Mouse (Mus musculus) neural tube, embryonic 14.5 days (tissue): ENCODE measurements around the gene Scly. TPM values are rescaled to one million over a fixed set of nuclear protein-coding genes. Genes with fewer than 3 reads are reported as not detected.

Experiments used
- ATAC-seq: fragments of 200-750 bp; cut with Nextera tagmentation; 2 replicates; pipeline ENCODE4 v1.8.0; 2017; ENCODE audit warnings: low read depth, mild to moderate bottlenecking, moderate TSS enrichment, moderate library complexity
- H3K27ac ChIP-seq: fragments of 300-500 bp; sonication (generic); 2 replicates; pipeline ENCODE4 v1.5.1; 2014; ENCODE audit warnings: low read depth, mild to moderate bottlenecking, control low read depth, low read length, moderate library complexity, mixed read lengths
- H3K27me3 ChIP-seq: fragments of 300-500 bp; sonication (generic); 2 replicates; pipeline ENCODE4 v1.6.1; 2014; ENCODE audit warnings: low read length; ENCODE audit not compliant: control insufficient read depth, insufficient read depth
- H3K36me3 ChIP-seq: fragments of 300-500 bp; sonication (generic); 2 replicates; pipeline ENCODE4 v1.6.1; 2014; ENCODE audit warnings: low read length, mixed read lengths; ENCODE audit not compliant: control insufficient read depth, insufficient read depth
- H3K4me1 ChIP-seq: fragments of 300-500 bp; sonication (generic); 2 replicates; pipeline ENCODE4 v1.6.1; 2014; ENCODE audit warnings: low read length; ENCODE audit not compliant: control insufficient read depth, insufficient read depth
- H3K4me2 ChIP-seq: fragments of 300-500 bp; sonication (generic); 2 replicates; pipeline ENCODE4 v1.6.1; 2014; ENCODE audit warnings: mild to moderate bottlenecking, low read depth, low read length, control low read depth
- H3K4me3 ChIP-seq: fragments of 300-500 bp; sonication (generic); 2 replicates; pipeline ENCODE4 v1.5.1; 2014; ENCODE audit warnings: low read depth, low read length, control low read depth, mixed read lengths
- H3K9ac ChIP-seq: fragments of 300-500 bp; sonication (generic); replicated peaks from 2 replicates; pipeline ENCODE4 v1.6.1; 2014; ENCODE audit warnings: low read depth, mild to moderate bottlenecking, control low read depth, low read length, mixed read lengths
- H3K9me3 ChIP-seq: fragments of 300-500 bp; sonication (generic); 2 replicates; pipeline ENCODE4 v1.6.1; 2016; ENCODE audit warnings: low read length; ENCODE audit not compliant: control insufficient read depth
- WGBS: fragments of 180-500 bp; shearing (Covaris S2); extraction: QIAGEN DNeasy Blood & Tissue Kit; methylation state at CpG from one replicate; pipeline ENCODE4 v1.1.7; 2014; 5-methylcytosine and 5-hydroxymethylcytosine counted together
- polyA plus RNA-seq: library from polyadenylated mRNA; unstranded; fragments of >200 nt; fragmentation: Nextera tagmentation; extraction: Ambion mirVana; gene quantifications from 2 replicates; pipeline ENCODE4 v1.2.1, GENCODE M21; 2014

Scly gene
- 8.4 and 11.6 TPM in 2 replicates for polyA plus RNA-seq

GRCm38 (mm10) chr1:91297799-91298744 lies at the start of gene Scly:
Scly (plus strand) TSS chr1:91298338.
- H3K9ac ChIP-seq = peak within 1 kb of the TSS; percentile 76
- H3K4me1 ChIP-seq = peaks cover 5% of the 10 kb centered on the region; the same call in 1 of the 2 replicates
- WGBS = under 1% methylated on average over 60 of the region's 65 CpGs
- H3K27ac ChIP-seq = 0 out of 2 replicates have a peak within 1 kb of the TSS, but pooled peaks have one; percentile 28
- no peaks in the 10 kb centered on the region for H3K27me3 ChIP-seq
- peak within 1 kb of the TSS; percentile 91 for H3K4me3 ChIP-seq
- peak within 1 kb of the TSS; percentile 48 for H3K4me2 ChIP-seq
- no peaks in the 10 kb centered on the region for H3K9me3 ChIP-seq
- no peaks in the 10 kb centered on the region for H3K36me3 ChIP-seq
- peak; percentile 99 for ATAC-seq

DNA sequence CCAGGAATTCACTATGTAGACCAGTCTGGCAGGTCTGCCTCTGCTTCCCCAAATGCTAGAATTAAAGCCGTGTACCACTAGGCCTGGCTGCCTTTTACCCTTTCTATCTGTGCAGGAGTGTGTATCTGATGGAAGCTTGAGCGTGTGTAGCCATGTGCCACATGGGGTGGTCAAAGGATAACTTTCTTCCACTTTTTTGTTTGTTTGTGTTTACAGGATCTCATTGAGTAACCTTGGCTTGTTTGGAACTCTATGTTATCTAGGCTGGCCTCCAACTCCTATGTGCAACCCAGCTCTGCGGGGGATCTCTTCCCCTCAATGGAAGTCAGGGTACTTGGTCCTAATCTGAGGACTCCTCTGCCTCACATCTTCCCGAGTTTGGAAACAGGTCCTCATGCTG lies 49.2 kb upstream of the Scly start:
- peaks cover 18% of the 10 kb centered on the region for H3K4me1 ChIP-seq
- H3K4me2 ChIP-seq = peak overlapping the region; percentile 72
- H3K27ac ChIP-seq = no peak overlapping the region
- H3K36me3 ChIP-seq = no peaks in the 10 kb centered on the region
- H3K9ac ChIP-seq = no peak overlapping the region
- no peaks in the 10 kb centered on the region for H3K9me3 ChIP-seq
- no peak for ATAC-seq
- no peaks in the 10 kb centered on the region for H3K27me3 ChIP-seq
- H3K4me3 ChIP-seq = no peak overlapping the region
- 50% methylated on average over 4 of the region's 4 CpGs for WGBS

DNA sequence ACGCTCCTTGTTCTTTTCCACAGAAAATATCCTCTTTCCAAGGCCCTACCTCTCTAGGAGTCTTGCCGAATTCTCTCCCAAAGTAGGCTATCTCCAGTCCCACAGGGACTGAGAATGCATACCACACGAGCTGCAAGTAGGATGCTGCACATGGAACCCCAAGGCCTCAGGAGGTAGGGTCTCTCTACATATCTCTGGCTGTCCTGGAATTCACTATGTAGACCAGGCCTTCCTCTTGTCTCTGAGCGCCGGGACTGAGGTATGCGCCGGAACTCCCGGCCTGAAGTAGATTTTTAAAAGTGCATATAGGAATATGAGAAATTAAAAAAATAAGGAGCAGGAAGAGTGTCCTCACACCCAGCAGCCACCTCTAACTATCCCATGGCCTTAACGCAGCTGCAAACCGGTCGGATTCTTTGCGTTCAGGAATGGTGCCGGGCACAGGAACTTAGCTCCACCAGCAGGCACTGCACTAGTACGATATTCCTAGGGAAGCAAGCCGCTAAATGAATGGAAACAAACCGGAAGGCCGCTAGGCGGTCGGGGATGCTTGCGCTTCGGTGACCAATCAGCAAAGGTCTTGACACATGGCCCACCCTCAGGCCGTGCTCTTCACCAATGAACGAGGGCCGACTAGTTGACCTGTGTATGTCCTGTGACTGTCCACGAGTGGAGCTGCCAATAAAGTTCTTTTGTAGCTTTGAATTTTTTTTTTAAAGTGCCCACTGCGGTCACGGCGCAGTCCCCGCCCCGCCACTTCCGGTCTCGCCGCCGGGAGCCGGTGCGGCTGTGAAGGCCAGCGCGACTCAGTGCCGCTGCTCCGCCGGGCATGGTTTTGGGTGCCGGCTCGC lies 48.3 kb upstream of the Scly start, which contains the start of gene Ube2f:
Gene Ube2f, plus strand, starts transcription at position 741 of the 851 bp plus-strand sequence.
- no peaks in the 10 kb centered on the region for H3K9me3 ChIP-seq

GRCm38 (mm10) chr1:91250415-91251147 lies 47.6 kb upstream of the Scly start:
- Histone ChIP-seq H3K4me1 (peaks cover 18% of the 10 kb centered on the region), H3K27ac (peak overlapping the region; percentile 80), H3K4me2 (peak overlapping the region; percentile 88), H3K9ac (peak overlapping the region; percentile 94), H3K27me3 (no peaks in the 10 kb centered on the region), H3K36me3 (no peaks in the 10 kb centered on the region), H3K9me3 (no peaks in the 10 kb centered on the region), H3K4me3 (peak overlapping the region; percentile 92)
- WGBS = under 1% methylated on average over 44 of the region's 70 CpGs
- ATAC-seq = peak; percentile 56

More for the DNA sequence above, 48.3 kb upstream of the Scly start, which contains the start of gene Ube2f:
- peak; percentile 99 for ATAC-seq
- H3K9ac ChIP-seq = peak within 1 kb of the TSS; percentile 94
- H3K4me2 ChIP-seq = peak within 1 kb of the TSS; percentile 88
- H3K4me1 ChIP-seq = peaks cover 18% of the 10 kb centered on the region
- H3K4me3 ChIP-seq = peak within 1 kb of the TSS; percentile 92
- under 1% methylated on average over 43 of the region's 43 CpGs for WGBS
- H3K27ac ChIP-seq = peak within 1 kb of the TSS; percentile 80
- no peaks in the 10 kb centered on the region for H3K27me3 ChIP-seq
- H3K36me3 ChIP-seq = no peaks in the 10 kb centered on the region

DNA sequence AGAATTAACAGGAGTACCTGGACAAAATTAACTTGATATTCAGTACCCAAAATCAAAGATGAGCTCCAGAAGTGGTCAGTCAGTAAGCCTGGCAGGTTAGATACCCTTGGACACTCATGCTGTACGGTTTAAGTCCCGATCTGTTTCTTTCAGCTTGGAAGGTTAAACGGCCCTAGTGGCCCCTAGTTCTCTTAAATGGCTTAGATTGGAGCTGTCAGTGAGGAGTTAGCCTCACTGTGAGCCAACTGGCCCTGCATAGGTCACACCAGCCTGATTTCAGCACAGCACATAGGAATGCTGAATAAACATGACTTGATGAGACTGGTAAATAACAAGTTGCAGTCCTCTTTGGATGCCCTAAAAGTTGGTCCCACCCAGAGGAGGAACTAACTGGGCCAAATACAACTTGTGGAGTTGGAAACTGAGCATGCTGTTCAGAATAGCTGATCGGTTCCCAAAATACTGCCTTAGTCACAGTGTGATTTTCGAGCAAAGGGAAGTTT lies 46.9 kb upstream of the Scly start:
- Histone ChIP-seq H3K27me3 (no peaks in the 10 kb centered on the region), H3K4me3 (peak overlapping the region; percentile 92), H3K4me2 (peak overlapping the region; percentile 88), H3K4me1 (peaks cover 18% of the 10 kb centered on the region), H3K27ac (no peak overlapping the region; the same call in 1 of the 2 replicates), H3K36me3 (no peaks in the 10 kb centered on the region), H3K9ac (peak overlapping the region; percentile 94), H3K9me3 (no peaks in the 10 kb centered on the region)
- ATAC-seq = no peak
- WGBS = 56% methylated on average over 5 of the region's 5 CpGs

DNA sequence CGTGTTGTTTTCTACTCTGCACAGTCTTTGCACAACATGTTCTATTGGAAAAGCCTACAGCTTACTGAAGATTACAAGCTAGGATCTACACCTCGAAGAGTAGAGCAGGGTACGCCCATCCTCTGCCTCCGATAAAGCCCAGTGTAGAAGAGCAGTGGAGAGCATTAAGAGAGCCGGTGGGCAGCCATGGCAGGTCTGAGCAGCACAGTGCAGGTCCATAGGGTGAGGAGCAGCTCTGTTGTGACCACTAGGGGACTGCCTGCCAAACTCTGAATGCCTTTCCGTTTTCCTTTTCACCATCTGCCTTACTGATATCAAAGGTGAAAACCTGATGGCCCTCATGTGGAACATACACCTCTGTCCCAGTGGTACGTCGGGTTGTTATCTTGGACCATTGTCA lies 46.2 kb upstream of the Scly start:
- Histone ChIP-seq H3K4me3 (no peak overlapping the region), H3K9me3 (no peaks in the 10 kb centered on the region), H3K4me2 (peak overlapping the region; percentile 5; the same call in 1 of the 2 replicates), H3K36me3 (no peaks in the 10 kb centered on the region), H3K9ac (no peak overlapping the region), H3K4me1 (peaks cover 18% of the 10 kb centered on the region), H3K27ac (no peak overlapping the region), H3K27me3 (no peaks in the 10 kb centered on the region)
- 71% methylated on average over 8 of the region's 8 CpGs for WGBS
- no peak for ATAC-seq

GRCm38 (mm10) chr1:91257918-91258317 lies 40.2 kb upstream of the Scly start:
- H3K9me3 ChIP-seq = no peaks in the 10 kb centered on the region
- ATAC-seq = no peak

GRCm38 (mm10) chr1:91259794-91260193 lies 38.3 kb upstream of the Scly start:
- Histone ChIP-seq H3K27ac (no peak overlapping the region), H3K9me3 (no peaks in the 10 kb centered on the region), H3K9ac (no peak overlapping the region), H3K4me3 (no peak overlapping the region), H3K4me2 (no peak overlapping the region), H3K4me1 (no peaks in the 10 kb centered on the region), H3K27me3 (no peaks in the 10 kb centered on the region), H3K36me3 (0 out of 2 replicates have a peak, but pooled peaks cover 3% of the 10 kb centered on the region)
- 94% methylated on average over 5 of the region's 5 CpGs for WGBS
- ATAC-seq = no peak

More at GRCm38 (mm10) chr1:91257918-91258317, 40.2 kb upstream of the Scly start:
- Histone ChIP-seq H3K4me2 (no peak overlapping the region), H3K36me3 (no peaks in the 10 kb centered on the region), H3K27ac (no peak overlapping the region), H3K27me3 (no peaks in the 10 kb centered on the region), H3K4me1 (no peaks in the 10 kb centered on the region), H3K9ac (no peak overlapping the region), H3K4me3 (no peak overlapping the region)
